Mouse (Mus musculus): ENCODE measurements around the gene Mxd4.

Gene Mxd4

GRCm38 (mm10) chr5:34170726-34171125 is 16.8 kb downstream of the Mxd4 start:
- no peak for DNase-seq (ENCODE audit: low read depth in 2 of 2, low spot score in 2 of 2)

- no peak for DNase-seq (ENCODE audit: low read depth in 2 of 2, low spot score in 2 of 2)
Observed at GRCm38 (mm10) chr5:34169954-34170353, 17.6 kb downstream of the Mxd4 start.

GRCm38 (mm10) chr5:34168950-34169891 is 18.3 kb downstream of the Mxd4 start, which contains the start of the genes Poln and Haus3:
Poln (minus strand) TSS chr5:34169448.
Haus3 (minus strand) TSS chr5:34169527.
- DNase-seq (ENCODE audit: low read depth in 2 of 2, low spot score in 2 of 2), result peak; percentile 94

GRCm38 (mm10) chr5:34167857-34168256 is 19.7 kb downstream of the Mxd4 start:
- no peak for DNase-seq (ENCODE audit: low read depth in 2 of 2, low spot score in 2 of 2)

GRCm38 (mm10) chr5:34165793-34166192 is 21.7 kb downstream of the Mxd4 start:
- no peak for DNase-seq (ENCODE audit: low read depth in 2 of 2, low spot score in 2 of 2)

- DNase-seq (ENCODE audit: low read depth in 2 of 2, low spot score in 2 of 2), result no peak
Observed at GRCm38 (mm10) chr5:34148476-34148875, 39.0 kb downstream of the Mxd4 start.

- DNase-seq (ENCODE audit: low read depth in 2 of 2, low spot score in 2 of 2), result no peak
Observed at GRCm38 (mm10) chr5:34147554-34147953, 40.0 kb downstream of the Mxd4 start.

- DNase-seq (ENCODE audit: low read depth in 2 of 2, low spot score in 2 of 2), result peak in 1 of 2 experiments; percentile 6
Observed at GRCm38 (mm10) chr5:34139751-34140150, 47.8 kb downstream of the Mxd4 start.

- DNase-seq (ENCODE audit: low read depth in 2 of 2, low spot score in 2 of 2), result no peak
Observed at GRCm38 (mm10) chr5:34132731-34133130, 54.8 kb downstream of the Mxd4 start.

- no peak for DNase-seq (ENCODE audit: low read depth in 2 of 2, low spot score in 2 of 2)
Observed at GRCm38 (mm10) chr5:34124131-34124530, 63.4 kb downstream of the Mxd4 start.
